Mouse (Mus musculus) cerebellum, adult 11 months (tissue): ENCODE measurements around the gene A930017K11Rik.

Experiments
- DNase-seq: peaks from one replicate; pipeline ENCODE4 v3.0.0; 2022

Gene A930017K11Rik

GRCm38 (mm10) chr17:25951803-25952623 is at the start of gene A930017K11Rik:
Gene A930017K11Rik (minus strand): TSS chr17:25952565.
- DNase-seq, result peak; percentile 65

- DNase-seq, result no peak
Measured at GRCm38 (mm10) chr17:25998425-25998824, 46.1 kb upstream of the A930017K11Rik start.

- no peak for DNase-seq
Measured at GRCm38 (mm10) chr17:25993489-25993888, 41.1 kb upstream of the A930017K11Rik start.

- DNase-seq, result no peak
Measured at GRCm38 (mm10) chr17:25992274-25992673, 39.9 kb upstream of the A930017K11Rik start.

GRCm38 (mm10) chr17:25990331-25990730 is 38.0 kb upstream of the A930017K11Rik start:
- no peak for DNase-seq

- DNase-seq, result peak; percentile 92
Measured at GRCm38 (mm10) chr17:25985306-25986294, 33.2 kb upstream of the A930017K11Rik start, which contains the start of gene Capn15. Gene Capn15 (minus strand): TSS chr17:25985796.

- no peak for DNase-seq
Measured at GRCm38 (mm10) chr17:25984556-25985305, 32.4 kb upstream of the A930017K11Rik start.

- no peak for DNase-seq
Measured at GRCm38 (mm10) chr17:25984066-25984465, 31.7 kb upstream of the A930017K11Rik start.

- no peak for DNase-seq
Measured at GRCm38 (mm10) chr17:25982913-25983312, 30.5 kb upstream of the A930017K11Rik start.

GRCm38 (mm10) chr17:25980854-25981253 is 28.5 kb upstream of the A930017K11Rik start:
- DNase-seq, result peak; percentile 65

- peak; percentile 12 for DNase-seq
Measured at GRCm38 (mm10) chr17:25979829-25980738, 27.7 kb upstream of the A930017K11Rik start.

GRCm38 (mm10) chr17:25970954-25971707 is 18.8 kb upstream of the A930017K11Rik start:
- DNase-seq, result no peak

GRCm38 (mm10) chr17:25970448-25970847 is 18.1 kb upstream of the A930017K11Rik start:
- no peak for DNase-seq

- DNase-seq, result no peak
Measured at GRCm38 (mm10) chr17:25968176-25968575, 15.8 kb upstream of the A930017K11Rik start.

- DNase-seq, result no peak
Measured at GRCm38 (mm10) chr17:25967652-25968051, 15.3 kb upstream of the A930017K11Rik start.

- DNase-seq, result no peak
Measured at GRCm38 (mm10) chr17:25964271-25964670, 11.9 kb upstream of the A930017K11Rik start.

GRCm38 (mm10) chr17:25962413-25962905 is 10.1 kb upstream of the A930017K11Rik start:
- DNase-seq, result no peak

- DNase-seq, result no peak
Measured at GRCm38 (mm10) chr17:25961566-25961965, 9.2 kb upstream of the A930017K11Rik start.

- DNase-seq, result no peak
Measured at GRCm38 (mm10) chr17:25959630-25960467, 7.5 kb upstream of the A930017K11Rik start.
